ENCODE assay signal across 22 mouse cellular contexts in the genomic region with DNA sequence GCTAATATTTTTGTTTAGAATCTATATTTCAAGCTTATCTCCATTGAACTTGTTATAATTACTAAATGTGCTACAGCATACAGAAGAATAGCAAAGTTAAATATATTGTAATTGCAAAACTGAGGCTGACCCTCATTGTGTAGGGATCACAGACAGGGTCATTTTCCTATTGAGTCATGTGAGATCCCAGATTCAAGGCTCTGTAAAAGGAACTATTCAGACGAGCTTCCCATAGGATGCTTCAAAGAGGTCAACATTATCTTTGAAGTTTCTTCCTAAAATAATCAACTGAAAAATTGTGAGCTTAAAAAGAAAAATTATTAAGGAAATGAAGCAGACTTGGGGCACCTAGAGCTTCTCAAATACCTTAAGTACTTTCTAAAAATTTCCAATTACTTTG.
"Had no signal": no experiment of that assay in that cellular context is flagged by ENCODE, and none has a peak within 500 bp of the region (broad histone marks: within the 10 kb centered on the region; RNA-seq: fewer than 3 reads in every experiment).

No protein-coding gene starts in this region.

- H3K9me3 ChIP-seq: kidney, embryonic 15.5 days; limb, embryonic 12.5 days; limb, embryonic 15.5 days; neural tube, embryonic 13.5 days; stomach, embryonic 15.5 days had no signal

- H3K36me3 ChIP-seq: kidney, embryonic 15.5 days; limb, embryonic 12.5 days; limb, embryonic 15.5 days; neural tube, embryonic 13.5 days; stomach, embryonic 15.5 days had no signal

- H3K9ac ChIP-seq: kidney, embryonic 15.5 days; limb, embryonic 12.5 days; limb, embryonic 15.5 days; liver, embryonic 14.5 days; liver, postnatal 0 days; lung, embryonic 14.5 days; neural tube, embryonic 13.5 days; stomach, embryonic 15.5 days had no signal

- H3K4me3 ChIP-seq: kidney, embryonic 15.5 days; left cerebral cortex, adult 2 months; limb, embryonic 12.5 days; limb, embryonic 15.5 days; myocyte; neural tube, embryonic 13.5 days; stomach, embryonic 15.5 days had no signal

- H3K27ac ChIP-seq: kidney, embryonic 15.5 days; left cerebral cortex, adult 2 months; limb, embryonic 12.5 days; limb, embryonic 15.5 days; liver, embryonic 14.5 days; macrophage; neural tube, embryonic 13.5 days; stomach, embryonic 15.5 days had no signal

- H3K27me3 ChIP-seq: kidney, embryonic 15.5 days; limb, embryonic 12.5 days; limb, embryonic 15.5 days; neural tube, embryonic 13.5 days; stomach, embryonic 15.5 days had no signal

- H3K4me2 ChIP-seq: kidney, embryonic 15.5 days; limb, embryonic 12.5 days; limb, embryonic 15.5 days; liver, embryonic 11.5 days; lung, embryonic 14.5 days; stomach, embryonic 15.5 days had no signal

- H3K4me1 ChIP-seq: kidney, embryonic 15.5 days; limb, embryonic 12.5 days; limb, embryonic 15.5 days; stomach, embryonic 15.5 days had no signal

- DNase-seq: kidney, adult 8-10 months; kidney, postnatal 10 days; kidney, postnatal 36 days; layer of hippocampus, postnatal 36 days; left cerebral cortex, postnatal 4 days; liver, postnatal 0 days; lung, embryonic 14.5 days; midbrain, embryonic 14.5 days; right cerebral cortex, postnatal 25 days; spleen, adult 18-20 months; thymus, postnatal 25 days had no signal

- ATAC-seq: liver, postnatal 0 days; lung, postnatal 0 days had no signal
